Mouse (Mus musculus) heart, postnatal 0 days (tissue): ENCODE measurements around the gene Tatdn3. TPM values are rescaled to one million over a fixed set of nuclear protein-coding genes. Genes with fewer than 3 reads are reported as not detected.

Experiments
- ATAC-seq: fragments of 200-750 bp; cut with Nextera tagmentation; 2 replicates; pipeline ENCODE4 v1.8.0; 2017; ENCODE audit warnings: low read depth, moderate number of reproducible peaks, moderate library complexity; ENCODE audit not compliant: insufficient read depth
- DNase-seq: peaks from one replicate; pipeline ENCODE4 v3.0.0-alpha.2; 2016; ENCODE audit warnings: low spot score
- H3K27ac ChIP-seq: fragments of 300-500 bp; sonication (generic); 2 replicates; pipeline ENCODE4 v1.5.1; 2014; ENCODE audit warnings: low read depth, mild to moderate bottlenecking
- H3K27me3 ChIP-seq: fragments of 300-500 bp; sonication (generic); 2 replicates; pipeline ENCODE4 v1.6.1; 2014; ENCODE audit warnings: low read length, mixed read lengths; ENCODE audit not compliant: control insufficient read depth, insufficient read depth
- H3K36me3 ChIP-seq: fragments of 300-500 bp; sonication (generic); replicated peaks from 2 replicates; pipeline ENCODE4 v1.6.1; 2014; ENCODE audit warnings: low read length, mixed read lengths; ENCODE audit not compliant: control insufficient read depth, insufficient read depth
- H3K4me1 ChIP-seq: fragments of 300-500 bp; sonication (generic); 2 replicates; pipeline ENCODE4 v1.6.1; 2014; ENCODE audit warnings: antibody characterized with exemption; ENCODE audit not compliant: control insufficient read depth, insufficient read depth
- H3K4me2 ChIP-seq: fragments of 300-500 bp; sonication (generic); 2 replicates; pipeline ENCODE4 v1.6.1; 2014; ENCODE audit warnings: low read depth, mild to moderate bottlenecking, low read length, moderate library complexity
- H3K4me3 ChIP-seq: fragments of 300-500 bp; sonication (generic); 2 replicates; pipeline ENCODE4 v1.5.1; 2014; ENCODE audit warnings: low read depth, low read length
- H3K9ac ChIP-seq: fragments of 300-500 bp; sonication (generic); replicated peaks from 2 replicates; pipeline ENCODE4 v1.6.1; 2014; ENCODE audit warnings: low read depth, low read length, mixed read lengths
- H3K9me3 ChIP-seq: fragments of 300-500 bp; sonication (generic); replicated peaks from 2 replicates; pipeline ENCODE4 v1.6.1; 2016; ENCODE audit warnings: low read length; ENCODE audit not compliant: control insufficient read depth
- CTCF ChIP-seq: IDR thresholded peaks from 2 replicates; pipeline ENCODE4 v1.5.1; 2016; ENCODE audit warnings: antibody characterized with exemption, control low read depth, low read depth
- EP300 ChIP-seq: IDR thresholded peaks from 2 replicates; pipeline ENCODE4 v1.6.1; 2016; ENCODE audit warnings: antibody characterized with exemption, low read depth
- WGBS: fragments of 180-500 bp; shearing (Covaris S2); extraction: QIAGEN DNeasy Blood & Tissue Kit; methylation state at CpG from one replicate; pipeline ENCODE4 v1.1.7; 2014; 5-methylcytosine and 5-hydroxymethylcytosine counted together
- polyA plus RNA-seq: library from polyadenylated mRNA; unstranded; fragments of >200 nt; fragmentation: Nextera tagmentation; extraction: Ambion mirVana; gene quantifications from 2 replicates; pipeline ENCODE4 v1.2.1, GENCODE M21; 2015
- total RNA-seq: library from RNA; depleted of rRNA; stranded (reverse); fragments of >200 nt; gene quantifications from 2 replicates; pipeline ENCODE4 v1.2.3, GENCODE M21; 2014; ENCODE audit warnings: low replicate concordance

The Tatdn3 gene
- total and polyA plus RNA-seq, 2 experiments from 2014 or later: 8.3 to 21.2 TPM

- H3K9me3 ChIP-seq: no peaks in the 10 kb centered on the region
- H3K36me3 ChIP-seq: peaks cover 34% of the 10 kb centered on the region
- H3K4me1 ChIP-seq: 0 out of 2 replicates have a peak, but pooled peaks cover 16% of the 10 kb centered on the region
- no peak for TF ChIP-seq CTCF
- TF ChIP-seq EP300: no peak
- no peak overlapping the region for H3K4me2 ChIP-seq
- H3K27me3 ChIP-seq: no peaks in the 10 kb centered on the region
- H3K9ac ChIP-seq: no peak overlapping the region
- no peak for DNase-seq
- 83% methylated on average over 4 of the region's 4 CpGs for WGBS
- H3K4me3 ChIP-seq: no peak overlapping the region
- no peak overlapping the region for H3K27ac ChIP-seq
- no peak for ATAC-seq
Observed at GRCm38 (mm10) chr1:191065188-191065587, 2.5 kb upstream of the Tatdn3 start.

- Histone ChIP-seq H3K9me3 (no peaks in the 10 kb centered on the region), H3K36me3 (peaks cover 30% of the 10 kb centered on the region), H3K9ac (no peak overlapping the region), H3K4me2 (no peak overlapping the region), H3K4me1 (0 out of 2 replicates have a peak, but pooled peaks cover 16% of the 10 kb centered on the region), H3K27me3 (no peaks in the 10 kb centered on the region), H3K4me3 (no peak overlapping the region), H3K27ac (no peak overlapping the region)
- DNase-seq (no peak), ATAC-seq (no peak)
- whole genome bisulfite sequencing: 83% methylated on average over 2 of the region's 2 CpGs
- TF ChIP-seq CTCF: no peak
Observed at GRCm38 (mm10) chr1:191064535-191064934, 1.8 kb upstream of the Tatdn3 start.

GRCm38 (mm10) chr1:191063700-191064099, 968 bp upstream of the Tatdn3 start:
- H3K9me3 ChIP-seq: no peaks in the 10 kb centered on the region
- TF ChIP-seq EP300 (no peak), CTCF (no peak)

GRCm38 (mm10) chr1:191062241-191062780, 421 bp downstream of the Tatdn3 start:
- ATAC-seq: peak; percentile 56
- H3K4me3 ChIP-seq: peak overlapping the region; percentile 81
- whole genome bisulfite sequencing: 5% methylated on average over 15 of the region's 15 CpGs
- peak; percentile 32 for DNase-seq
- H3K9me3 ChIP-seq: no peaks in the 10 kb centered on the region
- peak overlapping the region; percentile 74 for H3K27ac ChIP-seq
- TF ChIP-seq EP300: no peak
- TF ChIP-seq CTCF: no peak
- no peaks in the 10 kb centered on the region for H3K27me3 ChIP-seq
- 0 out of 2 replicates have a peak, but pooled peaks cover 16% of the 10 kb centered on the region for H3K4me1 ChIP-seq
- H3K36me3 ChIP-seq: peaks cover 19% of the 10 kb centered on the region
- H3K9ac ChIP-seq: peak overlapping the region; percentile 78
- peak overlapping the region; percentile 80 for H3K4me2 ChIP-seq

More at GRCm38 (mm10) chr1:191063700-191064099, 968 bp upstream of the Tatdn3 start:
- Histone ChIP-seq H3K4me2 (peak overlapping the region; percentile 80), H3K9ac (peak overlapping the region; percentile 78; the same call in 1 of the 2 replicates), H3K4me1 (0 out of 2 replicates have a peak, but pooled peaks cover 16% of the 10 kb centered on the region), H3K36me3 (peaks cover 30% of the 10 kb centered on the region), H3K27me3 (no peaks in the 10 kb centered on the region), H3K4me3 (peak overlapping the region; percentile 81), H3K27ac (no peak overlapping the region)
- no peak for DNase-seq
- no peak for ATAC-seq
- 57% methylated on average over 9 of the region's 9 CpGs for WGBS

GRCm38 (mm10) chr1:191057461-191057860, 5.3 kb downstream of the Tatdn3 start:
- Histone ChIP-seq H3K4me1 (0 out of 2 replicates have a peak, but pooled peaks cover 5% of the 10 kb centered on the region), H3K4me2 (no peak overlapping the region), H3K27ac (no peak overlapping the region), H3K9ac (no peak overlapping the region), H3K4me3 (no peak overlapping the region), H3K27me3 (no peaks in the 10 kb centered on the region), H3K36me3 (peaks cover 3% of the 10 kb centered on the region; the same call in 1 of the 2 replicates), H3K9me3 (no peaks in the 10 kb centered on the region)
- WGBS: 62% methylated on average over 3 of the region's 3 CpGs
- DNase-seq: no peak
- no peak for TF ChIP-seq EP300
- TF ChIP-seq CTCF: peak; percentile 19; the same call in 1 of the 2 replicates
- no peak for ATAC-seq

- Histone ChIP-seq H3K9ac (no peak overlapping the region), H3K27me3 (no peaks in the 10 kb centered on the region), H3K4me2 (no peak overlapping the region), H3K4me1 (no peaks in the 10 kb centered on the region), H3K27ac (no peak overlapping the region), H3K36me3 (peaks cover 5% of the 10 kb centered on the region; the same call in 1 of the 2 replicates), H3K9me3 (no peaks in the 10 kb centered on the region), H3K4me3 (no peak overlapping the region)
- ATAC-seq: no peak
- no peak for DNase-seq
- TF ChIP-seq EP300: no peak
- TF ChIP-seq CTCF: peak; percentile 13
- WGBS: 56% methylated on average over 2 of the region's 2 CpGs
Observed at GRCm38 (mm10) chr1:191055533-191055873, 7.2 kb downstream of the Tatdn3 start.
